Mouse (Mus musculus) heart, embryonic 15.5 days (tissue): ENCODE data around the gene Nav2. TPM values are rescaled to one million over a fixed set of nuclear protein-coding genes. Genes with fewer than 3 reads are reported as not detected.

Source experiments
- ATAC-seq: fragments of 200-750 bp; cut with Nextera tagmentation; replicated peaks from 2 replicates; pipeline ENCODE4 v1.8.0; 2017; ENCODE audit warnings: low read depth, moderate TSS enrichment; ENCODE audit not compliant: insufficient number of reproducible peaks, insufficient read depth, low FRiP score
- H3K27ac ChIP-seq: fragments of 300-500 bp; sonication (generic); 2 replicates; pipeline ENCODE4 v1.5.1; 2015; ENCODE audit warnings: mild to moderate bottlenecking, inconsistent platforms
- H3K27me3 ChIP-seq: fragments of 300-500 bp; sonication (generic); 2 replicates; pipeline ENCODE4 v1.6.1; 2015; ENCODE audit warnings: inconsistent platforms
- H3K36me3 ChIP-seq: fragments of 300-500 bp; sonication (generic); 2 replicates; pipeline ENCODE4 v1.6.1; 2015; ENCODE audit warnings: mild to moderate bottlenecking, inconsistent platforms
- H3K4me1 ChIP-seq: fragments of 300-500 bp; sonication (generic); replicated peaks from 2 replicates; pipeline ENCODE4 v1.6.1; 2015; ENCODE audit warnings: inconsistent platforms
- H3K4me2 ChIP-seq: fragments of 300-500 bp; sonication (generic); 2 replicates; pipeline ENCODE4 v1.6.1; 2015; ENCODE audit warnings: inconsistent platforms, mild to moderate bottlenecking, moderate library complexity
- H3K4me3 ChIP-seq: fragments of 300-500 bp; sonication (generic); 2 replicates; pipeline ENCODE4 v1.5.1; 2015; ENCODE audit warnings: mild to moderate bottlenecking, inconsistent platforms
- H3K9ac ChIP-seq: fragments of 300-500 bp; sonication (generic); 2 replicates; pipeline ENCODE4 v1.6.1; 2015; ENCODE audit warnings: mild to moderate bottlenecking, inconsistent platforms
- H3K9me3 ChIP-seq: fragments of 300-500 bp; sonication (generic); replicated peaks from 2 replicates; pipeline ENCODE4 v1.6.1; 2016; ENCODE audit warnings: inconsistent platforms
- WGBS: fragments of 180-500 bp; shearing (Covaris S2); methylation state at CpG from one replicate; pipeline ENCODE4 v1.1.7; 2015; ENCODE audit warnings: mixed read lengths; 5-methylcytosine and 5-hydroxymethylcytosine counted together
- polyA plus RNA-seq: library from polyadenylated mRNA; unstranded; fragments of >200 nt; fragmentation: Nextera tagmentation; extraction: Ambion mirVana; gene quantifications from 2 replicates; pipeline ENCODE4 v1.2.1, GENCODE M21; 2015

Nav2 gene
- polyA plus RNA-seq, 1 experiment from 2014 or later: 30.7 TPM

DNA sequence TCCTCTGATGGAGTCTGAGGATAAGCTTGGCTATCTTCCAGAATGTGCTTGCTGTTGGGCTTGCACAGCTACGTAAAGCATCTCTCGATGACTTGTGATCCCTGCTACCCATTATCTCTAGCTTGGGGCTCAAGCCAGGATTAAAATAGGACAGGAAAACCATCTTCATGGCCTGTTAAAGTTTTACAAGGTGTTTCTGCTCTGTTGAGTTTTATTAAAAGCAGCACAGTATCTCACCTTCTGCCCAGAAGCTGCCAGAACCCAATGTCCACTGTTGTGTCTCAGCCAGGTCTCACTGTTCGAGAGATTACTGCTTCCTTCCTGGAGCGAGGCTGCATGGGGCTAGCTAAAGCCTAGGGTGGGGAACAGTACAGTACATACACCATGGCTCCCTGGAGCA lies 123.7 kb downstream of the Nav2 start:
- H3K9me3 ChIP-seq: no peaks in the 10 kb centered on the region
- no peak overlapping the region for H3K9ac ChIP-seq
- no peak overlapping the region for H3K4me2 ChIP-seq
- no peak overlapping the region for H3K4me3 ChIP-seq
- WGBS: 31% methylated on average over 4 of the region's 4 CpGs
- ATAC-seq: 0 out of 2 replicates have a peak, but pooled peaks have one; percentile 44
- H3K27ac ChIP-seq: 0 out of 2 replicates have a peak overlapping the region, but pooled peaks have one; percentile 15
- H3K4me1 ChIP-seq: peaks cover 9% of the 10 kb centered on the region
- H3K36me3 ChIP-seq: no peaks in the 10 kb centered on the region
- H3K27me3 ChIP-seq: no peaks in the 10 kb centered on the region

GRCm38 (mm10) chr7:49034253-49034652 lies 125.7 kb downstream of the Nav2 start:
- H3K4me2 ChIP-seq: no peak overlapping the region
- no peaks in the 10 kb centered on the region for H3K36me3 ChIP-seq
- H3K4me3 ChIP-seq: no peak overlapping the region
- H3K27me3 ChIP-seq: no peaks in the 10 kb centered on the region
- peaks cover 8% of the 10 kb centered on the region for H3K4me1 ChIP-seq
- no peak for ATAC-seq
- 80% methylated on average over 2 of the region's 2 CpGs for WGBS
- no peaks in the 10 kb centered on the region for H3K9me3 ChIP-seq
- no peak overlapping the region for H3K27ac ChIP-seq
- H3K9ac ChIP-seq: no peak overlapping the region

DNA sequence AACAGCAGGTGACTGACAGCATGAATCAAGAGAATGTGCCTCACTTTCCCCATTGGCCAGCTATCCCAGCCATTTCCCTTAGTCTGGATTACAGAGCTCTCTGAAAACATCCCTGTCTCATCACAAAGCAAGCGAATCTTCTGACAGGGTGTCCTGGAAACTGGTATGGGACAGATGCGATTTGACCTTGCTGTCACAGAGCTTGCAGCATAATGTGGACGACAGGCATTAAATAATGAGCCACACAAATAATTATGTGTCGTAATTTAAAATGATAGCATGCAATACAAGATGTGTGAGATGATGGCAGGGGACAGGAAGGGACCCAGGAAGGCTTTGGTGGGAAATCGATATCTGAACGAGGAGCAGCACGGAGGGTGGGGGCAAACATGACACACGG lies 131.6 kb downstream of the Nav2 start:
- Histone ChIP-seq H3K36me3 (no peaks in the 10 kb centered on the region), H3K9me3 (no peaks in the 10 kb centered on the region), H3K27ac (no peak overlapping the region), H3K9ac (no peak overlapping the region), H3K27me3 (no peaks in the 10 kb centered on the region), H3K4me1 (peaks cover 12% of the 10 kb centered on the region), H3K4me3 (no peak overlapping the region), H3K4me2 (no peak overlapping the region)
- 78% methylated on average over 8 of the region's 8 CpGs for WGBS
- no peak for ATAC-seq

DNA sequence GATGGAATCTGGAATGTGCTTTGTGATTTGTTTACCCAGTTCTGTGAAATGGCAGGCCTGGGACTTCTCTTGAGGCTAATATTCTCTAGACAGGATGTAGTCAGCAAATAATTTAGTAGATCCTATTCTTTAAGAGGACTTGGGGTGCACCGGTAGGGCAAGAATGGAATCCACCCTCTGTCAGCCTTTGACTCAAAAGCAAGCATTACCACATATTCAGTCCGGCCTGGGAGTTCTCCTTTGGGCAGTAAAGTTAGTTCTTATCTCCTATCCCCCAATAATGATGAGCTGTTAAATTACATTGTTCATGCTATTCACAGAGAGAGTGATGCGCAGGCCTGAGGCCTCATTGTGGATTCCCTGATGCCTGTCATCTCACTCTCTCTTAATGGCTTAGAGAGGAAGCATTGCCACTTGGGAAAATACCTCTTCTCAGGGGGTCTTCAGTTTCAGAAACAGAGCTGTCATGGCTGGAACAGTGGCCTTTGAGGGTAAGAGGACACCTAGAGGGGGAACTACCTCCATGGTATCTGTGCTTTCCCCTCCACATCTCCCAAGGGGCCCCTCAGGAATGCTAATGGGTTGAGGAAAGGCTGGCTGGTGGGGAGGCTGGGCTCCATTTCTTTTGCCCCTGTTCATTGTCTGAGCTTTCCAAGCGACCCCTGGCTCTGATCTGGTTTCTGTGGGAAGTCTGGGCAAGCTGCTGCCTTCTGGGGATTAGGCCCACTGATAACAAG lies 133.0 kb downstream of the Nav2 start:
- no peak overlapping the region for H3K4me2 ChIP-seq
- no peak overlapping the region for H3K27ac ChIP-seq
- H3K27me3 ChIP-seq: no peaks in the 10 kb centered on the region
- H3K9ac ChIP-seq: no peak overlapping the region
- no peak overlapping the region for H3K4me3 ChIP-seq
- 55% methylated on average over 4 of the region's 4 CpGs for WGBS
- ATAC-seq: no peak
- H3K9me3 ChIP-seq: no peaks in the 10 kb centered on the region
- H3K36me3 ChIP-seq: no peaks in the 10 kb centered on the region
- peaks cover 12% of the 10 kb centered on the region for H3K4me1 ChIP-seq

- Histone ChIP-seq H3K27me3 (0 out of 2 replicates have a peak, but pooled peaks cover 4% of the 10 kb centered on the region), H3K4me2 (no peak overlapping the region), H3K27ac (no peak overlapping the region), H3K4me3 (no peak overlapping the region), H3K9ac (no peak overlapping the region), H3K9me3 (no peaks in the 10 kb centered on the region), H3K36me3 (no peaks in the 10 kb centered on the region), H3K4me1 (peaks cover 12% of the 10 kb centered on the region)
- WGBS: 77% methylated on average over 6 of the region's 6 CpGs
- ATAC-seq: no peak
Observed at GRCm38 (mm10) chr7:49045499-49046346, 137.2 kb downstream of the Nav2 start.

DNA sequence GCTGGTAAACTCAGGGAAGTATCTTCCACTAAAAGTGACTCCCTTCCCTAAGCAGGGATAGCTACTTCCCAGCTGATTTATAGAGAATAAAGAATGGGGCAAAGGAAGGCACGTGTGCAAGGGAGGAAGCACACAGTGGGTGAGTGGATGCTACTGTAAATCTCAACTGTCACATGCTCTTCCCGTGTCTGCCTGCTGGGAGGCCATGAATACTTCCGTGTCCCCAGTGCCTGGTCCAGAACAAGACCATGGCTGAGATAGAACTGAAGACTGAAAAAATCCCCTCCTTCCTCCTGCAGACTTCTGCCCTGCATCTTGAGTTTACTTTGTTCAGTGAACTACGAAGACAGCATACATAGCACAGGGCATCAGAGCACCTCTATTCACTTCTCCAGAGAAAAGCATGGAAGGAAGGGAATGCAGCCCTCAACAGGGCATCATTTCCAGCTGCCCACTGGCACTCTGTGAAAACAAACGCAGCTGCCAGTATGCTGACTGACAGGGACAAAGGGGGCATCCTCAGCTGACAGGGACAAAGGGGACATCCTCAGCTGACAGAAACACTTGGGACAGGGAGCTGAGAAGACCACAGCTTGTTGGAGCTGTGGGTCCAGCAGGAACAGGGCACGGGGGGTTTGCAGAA lies 138.0 kb downstream of the Nav2 start:
- H3K4me3 ChIP-seq: no peak overlapping the region
- no peak for ATAC-seq
- H3K4me1 ChIP-seq: peaks cover 10% of the 10 kb centered on the region
- no peak overlapping the region for H3K9ac ChIP-seq
- H3K27ac ChIP-seq: no peak overlapping the region
- H3K9me3 ChIP-seq: no peaks in the 10 kb centered on the region
- no peaks in the 10 kb centered on the region for H3K36me3 ChIP-seq
- H3K4me2 ChIP-seq: no peak overlapping the region
- H3K27me3 ChIP-seq: 0 out of 2 replicates have a peak, but pooled peaks cover 4% of the 10 kb centered on the region
- WGBS: 53% methylated on average over 6 of the region's 6 CpGs

DNA sequence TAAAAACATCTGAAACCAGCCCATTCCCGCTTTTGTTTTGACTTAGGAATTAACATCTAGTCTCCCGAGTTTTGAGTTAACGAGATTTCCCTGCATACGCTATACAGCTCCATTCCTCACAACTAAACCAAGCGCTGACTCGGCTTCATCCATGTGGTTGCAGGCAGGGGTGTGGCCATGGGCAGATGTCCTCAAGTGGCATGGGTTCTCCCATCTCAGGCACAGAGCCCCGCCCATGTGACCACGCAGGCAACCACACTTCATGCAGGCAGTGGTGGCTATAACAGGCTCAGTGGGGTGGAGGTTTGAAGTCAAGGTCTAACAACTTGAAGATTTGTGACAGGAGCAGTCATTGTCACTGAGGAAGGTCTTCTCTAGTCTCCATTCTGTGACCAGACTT lies 138.8 kb downstream of the Nav2 start:
- no peak for ATAC-seq
- Histone ChIP-seq H3K27me3 (0 out of 2 replicates have a peak, but pooled peaks cover 4% of the 10 kb centered on the region), H3K27ac (no peak overlapping the region), H3K36me3 (no peaks in the 10 kb centered on the region), H3K4me2 (no peak overlapping the region), H3K9me3 (no peaks in the 10 kb centered on the region), H3K4me3 (no peak overlapping the region), H3K4me1 (peaks cover 2% of the 10 kb centered on the region; the same call in 1 of the 2 replicates), H3K9ac (no peak overlapping the region)
- WGBS: 48% methylated on average over 8 of the region's 8 CpGs

- ATAC-seq: no peak
- Histone ChIP-seq H3K27me3 (no peaks in the 10 kb centered on the region), H3K36me3 (no peaks in the 10 kb centered on the region), H3K4me2 (no peak overlapping the region), H3K9ac (no peak overlapping the region), H3K9me3 (no peaks in the 10 kb centered on the region), H3K27ac (no peak overlapping the region), H3K4me3 (no peak overlapping the region), H3K4me1 (peaks cover 7% of the 10 kb centered on the region)
- WGBS: 83% methylated on average over 9 of the region's 9 CpGs
Observed at GRCm38 (mm10) chr7:49052871-49053618, 144.5 kb downstream of the Nav2 start.

- Histone ChIP-seq H3K4me1 (peaks cover 7% of the 10 kb centered on the region), H3K36me3 (no peaks in the 10 kb centered on the region), H3K27me3 (no peaks in the 10 kb centered on the region), H3K9me3 (no peaks in the 10 kb centered on the region), H3K9ac (no peak overlapping the region), H3K4me2 (no peak overlapping the region), H3K27ac (peak overlapping the region; percentile 28; the same call in 1 of the 2 replicates), H3K4me3 (no peak overlapping the region)
- peak; percentile 84 for ATAC-seq
- WGBS: 51% methylated on average over 10 of the region's 10 CpGs
Observed at GRCm38 (mm10) chr7:49055273-49055672, 146.8 kb downstream of the Nav2 start.

DNA sequence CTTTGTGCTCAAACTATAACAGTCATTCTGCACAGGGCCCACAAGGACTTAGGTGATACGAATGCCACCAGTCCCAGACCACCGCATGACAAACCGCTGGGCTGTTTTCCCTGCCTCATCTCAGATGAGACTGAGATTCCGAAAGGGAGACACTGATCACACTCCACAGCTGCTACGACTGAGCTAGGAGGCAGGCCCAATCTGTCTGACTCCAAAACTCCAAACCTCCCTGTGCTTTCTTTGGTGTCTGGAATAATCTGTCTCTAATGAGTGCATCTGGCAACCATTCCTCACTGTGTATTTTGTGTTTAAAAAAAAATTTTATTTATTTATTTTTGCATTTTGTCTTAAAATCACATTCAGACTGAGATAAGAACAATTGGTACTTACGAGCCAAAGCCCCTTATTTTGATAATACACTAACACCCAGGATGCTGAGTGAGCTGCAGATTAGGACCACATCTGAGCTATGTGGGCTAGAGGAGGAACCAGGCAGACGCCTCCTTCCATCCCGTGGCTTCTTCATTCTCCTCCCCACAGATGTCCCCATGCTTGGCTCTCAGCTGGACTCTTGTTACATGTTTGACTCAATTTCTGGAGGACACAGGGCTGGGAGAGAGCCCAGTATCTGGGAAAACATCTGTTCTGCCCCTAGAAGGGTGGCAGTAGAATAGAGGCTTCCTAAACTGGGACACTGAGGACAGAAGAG lies 149.9 kb downstream of the Nav2 start:
- Histone ChIP-seq H3K27me3 (no peaks in the 10 kb centered on the region), H3K4me2 (no peak overlapping the region), H3K9ac (no peak overlapping the region), H3K4me1 (peaks cover 13% of the 10 kb centered on the region), H3K27ac (no peak overlapping the region), H3K9me3 (no peaks in the 10 kb centered on the region), H3K4me3 (no peak overlapping the region), H3K36me3 (no peaks in the 10 kb centered on the region)
- no peak for ATAC-seq
- WGBS: 68% methylated on average over 8 of the region's 8 CpGs
